Mouse (Mus musculus): ENCODE results near the gene Hhat.

GRCm38 (mm10) chr1:192639175-192639574, 131.8 kb downstream of the Hhat start:
- no peak for TF ChIP-seq CTCF (IDR thresholded peaks at IDR 0.05; ENCODE audit: low read depth, low read length)
- no peak for TF ChIP-seq GATA1 (IDR thresholded peaks at IDR 0.05; ENCODE audit: borderline replicate concordance, low read length)
- TF ChIP-seq TAL1 (conservative IDR thresholded peaks at IDR 0.05; ENCODE audit: low read depth, low read length) = no peak

Measured in G1E (cell line).